Mouse (Mus musculus) forebrain, embryonic 10.5 days (tissue): ENCODE results near the gene Itga10. TPM values are rescaled to one million over a fixed set of nuclear protein-coding genes. Genes with fewer than 3 reads are reported as not detected.

ENCODE experiments used
- DNase-seq: peaks from one replicate; pipeline ENCODE4 v3.0.0-alpha.2; 2017; ENCODE audit warnings: low spot score; ENCODE audit errors: extremely low spot score
- H3K27ac ChIP-seq: fragments of 300-500 bp; sonication (generic); 2 replicates; pipeline ENCODE4 v1.5.1; 2016; ENCODE audit warnings: mild to moderate bottlenecking
- H3K27me3 ChIP-seq: fragments of 300-500 bp; sonication (generic); 2 replicates; pipeline ENCODE4 v1.6.1; 2016; ENCODE audit warnings: mild to moderate bottlenecking; ENCODE audit not compliant: poor library complexity, severe bottlenecking
- H3K36me3 ChIP-seq: fragments of 300-500 bp; sonication (generic); replicated peaks from 2 replicates; pipeline ENCODE4 v1.6.1; 2016; ENCODE audit warnings: mild to moderate bottlenecking, moderate library complexity
- H3K4me1 ChIP-seq: fragments of 300-500 bp; sonication (generic); 2 replicates; pipeline ENCODE4 v1.6.1; 2016
- H3K4me3 ChIP-seq: fragments of 300-500 bp; sonication (generic); 2 replicates; pipeline ENCODE4 v1.5.1; 2016; ENCODE audit warnings: mild to moderate bottlenecking, moderate library complexity
- H3K9me3 ChIP-seq: fragments of 300-500 bp; sonication (generic); 2 replicates; pipeline ENCODE4 v1.6.1; 2016; ENCODE audit warnings: mild to moderate bottlenecking, moderate library complexity
- WGBS: fragments of 180-500 bp; shearing (Covaris S2); methylation state at CpG from one replicate; pipeline ENCODE4 v1.1.7; 2016; 5-methylcytosine and 5-hydroxymethylcytosine counted together
- polyA plus RNA-seq: library from polyadenylated mRNA; unstranded; fragments of >200 nt; fragmentation: Nextera tagmentation; extraction: Ambion mirVana; gene quantifications from 2 replicates; pipeline ENCODE4 v1.2.1, GENCODE M21; 2016

Itga10 gene
- polyA plus RNA-seq, 1 experiment from 2014 or later: 0.51 TPM

DNA sequence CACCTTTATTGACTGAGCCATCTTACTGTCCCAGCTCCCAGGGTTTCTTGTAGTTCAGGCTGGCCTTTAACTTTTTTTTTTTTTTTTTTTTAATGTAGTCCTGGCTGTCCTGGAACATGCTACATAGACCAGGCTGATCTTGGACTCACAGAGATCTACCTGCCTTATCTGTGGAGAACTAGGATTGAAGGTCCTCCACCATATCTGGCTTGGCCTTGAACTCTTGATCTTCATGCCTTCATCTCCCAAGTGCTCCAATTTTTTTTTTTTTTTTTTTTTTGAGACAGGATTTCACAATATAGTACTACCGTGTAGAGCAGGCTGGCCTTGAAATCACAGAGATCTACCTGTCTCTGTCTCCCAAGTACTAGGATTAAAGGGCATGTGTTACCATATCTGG, 48.2 kb downstream of the Itga10 start:
- 95% methylated on average over 1 of the region's 1 CpGs for WGBS
- no peak overlapping the region for H3K4me3 ChIP-seq
- H3K9me3 ChIP-seq: no peaks in the 10 kb centered on the region
- no peak for DNase-seq
- peaks cover 53% of the 10 kb centered on the region for H3K4me1 ChIP-seq
- no peaks in the 10 kb centered on the region for H3K36me3 ChIP-seq
- H3K27me3 ChIP-seq: peaks cover 13% of the 10 kb centered on the region
- no peak overlapping the region for H3K27ac ChIP-seq

DNA sequence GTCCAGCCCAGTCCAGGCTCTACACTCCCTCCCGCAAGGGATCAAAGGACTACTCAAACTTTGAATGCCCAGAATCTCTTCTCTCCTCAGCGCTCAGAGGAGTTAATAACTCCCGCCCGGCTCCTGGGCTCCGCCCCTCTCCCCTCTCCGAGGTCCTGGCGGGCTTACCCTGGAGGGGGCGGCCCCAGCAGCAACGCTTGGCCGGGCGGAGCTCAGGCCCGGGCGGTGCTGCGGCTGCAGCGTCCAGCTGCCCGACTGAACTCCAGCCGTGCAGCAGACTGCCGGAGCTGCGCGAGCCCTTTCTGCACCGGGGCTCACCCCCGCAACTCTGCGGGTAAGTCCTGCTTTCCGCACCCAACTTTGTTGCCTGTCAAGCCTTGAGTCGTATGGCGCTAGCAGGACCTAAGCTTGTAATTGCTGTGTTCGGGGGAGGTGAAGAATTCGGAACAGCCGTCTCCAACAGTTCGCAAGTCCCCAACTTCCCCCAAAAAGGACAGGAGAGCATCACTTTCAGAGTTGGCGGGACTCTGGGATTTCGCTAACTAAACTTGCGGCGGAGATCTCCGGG, 50.9 kb downstream of the Itga10 start, which contains the start of gene Pias3:
Gene Pias3, plus strand, starts transcription at position 187 of the 568 bp plus-strand sequence.
- H3K4me3 ChIP-seq: peak within 1 kb of the TSS; percentile 86
- under 1% methylated on average over 35 of the region's 35 CpGs for WGBS
- DNase-seq: peak; percentile 84
- H3K9me3 ChIP-seq: no peaks in the 10 kb centered on the region
- H3K27ac ChIP-seq: peak within 1 kb of the TSS; percentile 98
- H3K36me3 ChIP-seq: peaks cover 20% of the 10 kb centered on the region
- no peaks in the 10 kb centered on the region for H3K27me3 ChIP-seq
- peaks cover 54% of the 10 kb centered on the region for H3K4me1 ChIP-seq

DNA sequence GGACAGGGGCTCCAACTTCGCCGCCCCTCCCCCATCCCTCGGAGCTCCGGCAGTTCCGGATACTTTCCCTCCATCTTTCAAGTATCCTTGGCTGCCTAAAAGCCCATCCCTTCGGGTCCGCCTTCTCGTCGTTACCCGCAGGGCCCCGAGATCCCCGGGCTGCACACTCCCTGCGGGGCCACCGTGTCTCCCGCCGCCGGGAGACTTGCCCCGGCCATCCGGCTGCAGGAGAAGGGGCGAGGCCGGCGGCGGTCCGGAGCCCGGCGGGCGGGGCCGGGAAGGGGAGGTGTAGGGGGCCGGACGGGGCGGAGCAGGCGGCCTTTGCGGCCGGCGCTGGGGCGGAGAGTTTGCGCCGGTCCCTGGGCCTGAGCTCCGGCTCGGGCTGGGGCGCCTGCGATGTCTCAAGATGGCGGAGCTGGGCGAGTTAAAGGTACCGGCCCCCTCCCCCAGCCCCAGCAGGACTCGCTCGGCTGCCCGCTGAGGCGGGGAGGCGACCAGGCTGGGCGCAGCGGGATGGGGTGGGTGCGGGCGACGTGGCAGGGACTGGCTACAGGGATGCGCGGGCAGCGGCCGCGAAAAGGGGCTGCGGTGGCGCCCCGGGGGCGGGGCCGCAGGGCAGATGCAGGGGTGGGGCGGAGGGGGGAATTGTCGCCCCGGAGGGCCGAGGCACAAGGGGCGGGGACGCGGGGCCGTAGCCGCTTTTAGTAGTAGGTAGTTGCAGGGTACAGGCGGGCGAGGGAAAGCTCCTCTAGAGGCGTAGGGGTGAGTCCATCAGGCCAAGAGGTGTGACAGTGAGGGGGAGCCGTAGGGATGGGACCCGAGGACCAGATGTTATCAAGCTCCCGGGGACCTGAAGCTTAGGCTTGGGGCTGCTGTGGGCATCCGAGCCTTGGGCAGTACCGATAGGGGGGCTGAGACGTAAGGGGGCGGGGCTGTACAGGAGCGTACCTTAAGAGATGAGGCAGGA, 51.7 kb downstream of the Itga10 start:
- WGBS: under 1% methylated on average over 85 of the region's 85 CpGs
- Histone ChIP-seq H3K9me3 (no peaks in the 10 kb centered on the region), H3K27ac (peak overlapping the region; percentile 98), H3K4me3 (peak overlapping the region; percentile 86), H3K36me3 (peaks cover 28% of the 10 kb centered on the region), H3K4me1 (peaks cover 54% of the 10 kb centered on the region), H3K27me3 (no peaks in the 10 kb centered on the region)
- DNase-seq: peak; percentile 88

DNA sequence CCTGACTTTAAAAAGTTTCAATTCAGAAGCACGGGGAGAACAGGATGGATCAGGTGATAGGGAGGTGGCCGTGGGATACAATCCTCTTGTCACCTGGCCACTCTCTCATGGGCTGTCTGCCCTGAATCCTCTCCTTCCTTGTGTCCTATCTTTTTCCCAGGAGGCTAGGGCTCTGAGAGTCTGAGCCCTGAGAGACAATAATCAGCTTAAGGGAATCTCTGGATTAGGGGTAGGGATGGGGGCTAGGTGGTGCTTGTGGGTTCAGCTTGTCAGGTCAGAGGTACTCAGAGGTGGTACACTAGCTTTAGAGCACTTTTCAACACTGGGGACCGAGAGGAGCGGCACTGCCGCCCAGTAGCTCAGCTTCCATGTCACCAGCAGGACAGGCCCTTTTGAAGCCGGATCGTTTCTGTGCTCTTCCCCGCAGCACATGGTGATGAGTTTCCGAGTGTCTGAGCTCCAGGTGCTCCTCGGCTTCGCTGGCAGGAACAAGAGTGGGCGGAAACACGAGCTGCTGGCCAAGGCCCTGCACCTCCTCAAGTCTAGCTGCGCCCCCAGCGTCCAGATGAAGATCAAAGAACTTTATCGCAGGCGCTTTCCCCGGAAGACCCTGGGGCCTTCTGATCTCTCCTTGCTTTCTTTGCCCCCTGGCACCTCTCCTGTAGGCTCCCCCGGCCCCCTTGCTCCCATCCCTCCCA, 53.8 kb downstream of the Itga10 start:
- H3K4me1 ChIP-seq: peaks cover 47% of the 10 kb centered on the region
- H3K27ac ChIP-seq: no peak overlapping the region
- no peak for DNase-seq
- WGBS: 54% methylated on average over 19 of the region's 19 CpGs
- peaks cover 47% of the 10 kb centered on the region for H3K36me3 ChIP-seq
- no peaks in the 10 kb centered on the region for H3K27me3 ChIP-seq
- no peaks in the 10 kb centered on the region for H3K9me3 ChIP-seq
- no peak overlapping the region for H3K4me3 ChIP-seq

DNA sequence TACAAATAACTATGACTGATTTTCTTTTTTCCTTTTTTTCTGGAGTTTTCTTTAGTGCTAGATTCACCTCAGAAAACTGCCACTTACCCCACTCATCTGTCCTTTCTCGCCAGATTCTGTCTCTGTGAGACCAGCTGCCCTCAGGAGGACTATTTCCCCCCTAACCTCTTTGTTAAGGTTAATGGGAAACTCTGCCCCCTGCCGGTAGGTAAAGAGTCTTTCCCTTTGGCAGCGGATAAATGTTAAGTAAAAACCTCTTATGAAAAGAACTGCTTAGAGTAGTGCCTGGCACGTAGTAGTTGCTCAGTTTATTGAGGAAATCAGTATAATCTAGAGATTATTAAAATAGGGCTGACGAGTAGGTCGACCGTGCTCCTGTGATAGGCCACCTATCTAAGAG, 55.0 kb downstream of the Itga10 start:
- H3K4me3 ChIP-seq: no peak overlapping the region
- H3K4me1 ChIP-seq: peaks cover 46% of the 10 kb centered on the region
- H3K36me3 ChIP-seq: peaks cover 60% of the 10 kb centered on the region
- WGBS: 56% methylated on average over 7 of the region's 7 CpGs
- no peak for DNase-seq
- H3K27me3 ChIP-seq: no peaks in the 10 kb centered on the region
- H3K27ac ChIP-seq: no peak overlapping the region
- H3K9me3 ChIP-seq: no peaks in the 10 kb centered on the region

DNA sequence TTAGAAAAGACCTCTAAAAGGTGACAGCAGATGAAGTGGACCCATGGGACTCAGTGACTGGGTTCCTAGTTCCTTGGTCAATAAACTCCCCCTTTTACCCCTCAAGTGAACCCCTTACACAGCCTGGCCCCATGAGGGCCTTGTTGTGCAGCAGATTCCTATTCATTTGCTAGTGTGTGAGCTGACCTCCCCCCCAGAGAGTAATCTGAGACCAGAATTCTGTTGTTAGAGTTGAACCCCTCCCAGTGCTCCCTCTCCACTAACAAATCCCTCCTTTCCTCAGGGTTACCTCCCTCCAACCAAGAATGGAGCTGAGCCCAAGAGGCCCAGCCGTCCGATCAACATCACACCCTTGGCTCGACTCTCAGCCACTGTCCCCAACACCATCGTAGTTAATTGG, 55.6 kb downstream of the Itga10 start:
- 94% methylated on average over 4 of the region's 4 CpGs for WGBS
- H3K4me3 ChIP-seq: no peak overlapping the region
- no peaks in the 10 kb centered on the region for H3K27me3 ChIP-seq
- no peak overlapping the region for H3K27ac ChIP-seq
- no peak for DNase-seq
- no peaks in the 10 kb centered on the region for H3K9me3 ChIP-seq
- H3K36me3 ChIP-seq: peaks cover 66% of the 10 kb centered on the region
- H3K4me1 ChIP-seq: peaks cover 39% of the 10 kb centered on the region

DNA sequence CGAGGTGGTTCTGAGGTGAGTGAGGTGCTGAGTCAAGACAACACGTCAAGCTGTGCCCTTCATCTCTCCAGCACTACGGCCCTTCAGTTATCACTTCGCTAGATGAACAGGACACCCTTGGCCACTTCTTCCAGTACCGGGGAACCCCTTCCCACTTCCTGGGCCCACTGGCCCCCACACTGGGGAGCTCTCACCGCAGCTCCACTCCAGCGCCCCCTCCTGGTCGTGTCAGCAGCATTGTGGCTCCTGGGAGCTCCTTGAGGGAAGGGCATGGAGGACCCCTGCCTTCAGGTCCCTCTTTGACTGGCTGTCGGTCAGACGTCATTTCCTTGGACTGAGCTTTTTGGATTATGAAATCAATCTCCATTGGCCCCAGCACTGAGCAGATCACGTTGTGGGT, 59.4 kb downstream of the Itga10 start:
- WGBS: 75% methylated on average over 11 of the region's 11 CpGs

DNA sequence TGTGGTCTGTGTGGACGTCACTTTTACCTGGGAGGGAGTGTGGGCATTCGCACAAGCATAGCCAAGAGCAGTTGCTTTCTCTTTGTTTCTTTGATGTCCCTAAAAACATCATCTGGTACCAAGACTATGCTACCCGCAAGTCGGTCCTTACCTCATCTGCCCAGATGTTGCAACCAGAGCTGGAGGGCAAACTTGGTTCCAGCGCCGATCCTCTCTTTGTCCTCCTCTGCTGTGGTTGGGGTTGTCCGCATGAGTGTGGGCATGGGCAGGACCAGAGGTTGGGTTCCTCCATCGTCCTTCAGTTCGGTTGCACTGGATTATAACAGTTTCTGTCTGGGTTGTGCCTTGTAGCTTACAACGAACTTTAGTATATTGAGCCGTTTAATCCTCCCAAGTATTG, 60.8 kb downstream of the Itga10 start:
- no peak overlapping the region for H3K4me3 ChIP-seq
- whole genome bisulfite sequencing: 93% methylated on average over 11 of the region's 11 CpGs
- peaks cover 67% of the 10 kb centered on the region for H3K36me3 ChIP-seq
- H3K4me1 ChIP-seq: peaks cover 12% of the 10 kb centered on the region
- peaks cover 16% of the 10 kb centered on the region for H3K27me3 ChIP-seq
- DNase-seq: no peak
- no peak overlapping the region for H3K27ac ChIP-seq
- no peaks in the 10 kb centered on the region for H3K9me3 ChIP-seq

More for the DNA sequence above, 59.4 kb downstream of the Itga10 start:
- no peak for DNase-seq
- no peak overlapping the region for H3K4me3 ChIP-seq
- H3K27me3 ChIP-seq: peaks cover 16% of the 10 kb centered on the region
- no peaks in the 10 kb centered on the region for H3K9me3 ChIP-seq
- H3K36me3 ChIP-seq: peaks cover 67% of the 10 kb centered on the region
- peaks cover 18% of the 10 kb centered on the region for H3K4me1 ChIP-seq
- H3K27ac ChIP-seq: no peak overlapping the region

DNA sequence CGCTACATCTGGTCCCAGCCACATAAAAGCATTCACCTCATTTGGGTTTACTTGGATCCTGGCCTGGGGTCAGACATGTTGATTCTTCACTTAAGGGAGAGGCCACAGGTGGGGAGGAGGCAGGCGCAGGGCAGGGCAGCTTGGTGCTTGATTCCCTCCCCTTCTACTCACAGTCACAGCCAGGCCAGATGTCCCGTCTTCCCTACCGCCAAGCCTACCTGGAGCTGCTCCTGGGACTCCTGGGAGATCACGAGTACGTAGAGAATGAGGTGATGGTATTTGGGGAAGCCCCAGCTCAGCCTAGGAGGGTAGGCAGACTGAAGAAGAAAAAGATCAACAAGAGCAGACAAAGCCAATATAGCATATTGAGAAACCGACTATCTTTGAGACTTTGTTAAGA, 61.6 kb downstream of the Itga10 start:
- Histone ChIP-seq H3K9me3 (no peaks in the 10 kb centered on the region), H3K4me3 (no peak overlapping the region), H3K4me1 (peaks cover 12% of the 10 kb centered on the region), H3K27me3 (peaks cover 16% of the 10 kb centered on the region), H3K36me3 (peaks cover 67% of the 10 kb centered on the region), H3K27ac (no peak overlapping the region)
- DNase-seq: no peak
- 81% methylated on average over 7 of the region's 7 CpGs for WGBS

DNA sequence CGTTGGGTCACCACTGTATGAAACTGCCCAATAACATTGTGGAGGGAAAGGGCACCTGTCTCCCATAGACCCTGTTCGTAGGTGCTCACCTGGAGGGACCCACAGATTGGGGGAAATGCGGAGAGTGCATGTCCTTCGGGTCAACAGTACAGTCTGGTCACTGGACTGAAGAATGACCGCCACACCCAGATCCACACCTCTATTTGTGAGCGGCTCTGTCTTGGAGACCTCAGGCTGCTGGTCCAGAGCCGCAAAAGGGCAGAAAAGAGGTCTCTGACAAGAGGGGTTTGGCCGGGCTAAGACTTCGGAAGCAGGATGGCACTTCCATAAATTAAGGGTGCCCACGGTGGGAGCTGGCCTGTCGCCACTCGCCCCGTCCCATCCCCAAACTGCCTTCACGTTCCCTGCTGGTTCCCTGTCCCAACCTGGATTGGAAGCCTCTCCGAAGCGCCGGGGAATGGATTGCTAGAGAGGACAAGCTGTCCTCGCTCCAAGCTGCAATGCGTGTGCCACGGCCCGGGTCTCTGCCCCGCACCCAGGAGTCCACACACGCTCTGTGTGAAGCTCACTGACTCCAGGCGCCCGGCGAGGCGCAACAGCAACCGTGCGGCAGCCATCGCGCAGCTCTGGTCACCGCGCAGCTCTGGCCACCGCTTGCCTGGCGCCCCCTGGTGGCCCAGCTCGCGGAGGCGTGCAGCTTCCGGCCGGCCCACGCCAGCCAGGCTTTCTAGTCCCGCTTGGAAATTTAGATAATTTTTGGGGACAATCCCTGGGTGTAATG, 62.7 kb downstream of the Itga10 start, which contains the start of gene Nudt17:
Gene Nudt17, minus strand, starts transcription at position 660 of the 781 bp plus-strand sequence.
- peak; percentile 77 for DNase-seq
- 6% methylated on average over 42 of the region's 42 CpGs for WGBS
- peaks cover 12% of the 10 kb centered on the region for H3K4me1 ChIP-seq
- peaks cover 68% of the 10 kb centered on the region for H3K36me3 ChIP-seq
- H3K4me3 ChIP-seq: peak within 1 kb of the TSS; percentile 62
- peaks cover 16% of the 10 kb centered on the region for H3K27me3 ChIP-seq
- H3K9me3 ChIP-seq: no peaks in the 10 kb centered on the region
- peak within 1 kb of the TSS; percentile 79 for H3K27ac ChIP-seq

DNA sequence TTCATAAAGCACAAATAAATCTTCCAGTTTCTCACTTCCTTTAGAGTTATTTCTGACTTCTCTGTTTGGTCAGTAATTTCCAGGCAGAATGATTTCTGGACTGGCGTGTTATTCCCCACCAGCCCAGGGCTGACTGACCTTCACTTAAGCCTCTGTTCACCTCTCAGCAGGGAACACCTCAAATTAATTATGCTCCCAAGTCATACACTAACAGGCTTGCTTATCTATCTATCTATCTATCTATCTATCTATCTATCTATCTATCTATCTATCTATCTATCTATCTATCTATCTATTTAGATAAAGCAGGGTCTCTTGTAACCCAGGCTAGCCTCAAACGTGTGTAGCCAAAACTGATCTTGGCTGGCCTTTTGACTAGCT, 63.3 kb downstream of the Itga10 start:
- DNase-seq: no peak
- H3K9me3 ChIP-seq: no peaks in the 10 kb centered on the region
- H3K27ac ChIP-seq: no peak overlapping the region
- peaks cover 68% of the 10 kb centered on the region for H3K36me3 ChIP-seq
- H3K4me1 ChIP-seq: peaks cover 12% of the 10 kb centered on the region
- peak overlapping the region; percentile 62 for H3K4me3 ChIP-seq
- WGBS: 55% methylated on average over 2 of the region's 2 CpGs
- H3K27me3 ChIP-seq: peaks cover 16% of the 10 kb centered on the region
